Mouse (Mus musculus): ENCODE measurements at regions not wholly inside any gene's neighbourhood (a gene's known extent, or its start where the extent isn't known, plus 50 kb on each side); places are given as distances from the start of the nearest gene placed in this dataset.
A peak's percentile ranks its signal among the peaks of the same experiment; 100 is the strongest.

DNA sequence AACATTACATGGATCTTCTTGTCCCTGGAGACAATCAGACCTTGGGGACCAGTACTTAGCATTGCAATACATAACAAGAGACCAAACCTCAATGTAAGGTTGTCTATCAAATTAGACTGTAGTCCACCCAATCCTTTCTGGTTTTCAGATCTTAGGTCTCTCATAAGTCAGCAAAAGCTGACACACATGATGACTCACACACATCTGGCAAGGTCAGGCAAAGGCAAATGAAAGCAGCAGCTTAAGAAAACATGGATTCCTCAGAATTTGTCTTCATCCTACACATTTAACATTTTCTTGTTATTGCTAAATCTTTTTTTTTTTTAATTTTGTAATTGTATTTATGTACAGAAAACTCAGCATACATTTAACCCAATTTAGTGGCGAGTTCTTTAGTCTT is 52.0 kb downstream of the Gm11983 start:
- DNase-seq (ENCODE audit: extremely low spot score), result no peak

DNA sequence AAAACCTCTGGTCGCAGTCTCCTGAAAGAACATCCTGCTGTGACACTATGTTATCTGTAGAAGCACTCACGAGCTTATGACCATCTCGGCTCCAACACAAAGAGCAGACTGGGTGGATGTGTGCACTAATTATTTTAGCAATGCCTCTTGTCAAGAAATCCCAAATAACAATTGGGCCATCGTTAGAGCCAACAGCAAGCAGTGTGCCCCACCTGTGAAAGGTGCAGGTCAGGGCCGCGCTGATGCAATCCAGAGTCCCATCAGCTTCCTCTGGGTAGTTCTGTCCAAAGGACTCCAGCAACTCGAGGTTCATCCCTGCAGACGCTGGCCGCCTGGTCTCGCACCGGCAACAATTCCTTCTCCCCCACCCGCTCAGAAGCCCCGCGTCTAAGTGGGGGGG is 54.6 kb downstream of the Gm11983 start:
- no peak for DNase-seq (ENCODE audit: extremely low spot score)

DNA sequence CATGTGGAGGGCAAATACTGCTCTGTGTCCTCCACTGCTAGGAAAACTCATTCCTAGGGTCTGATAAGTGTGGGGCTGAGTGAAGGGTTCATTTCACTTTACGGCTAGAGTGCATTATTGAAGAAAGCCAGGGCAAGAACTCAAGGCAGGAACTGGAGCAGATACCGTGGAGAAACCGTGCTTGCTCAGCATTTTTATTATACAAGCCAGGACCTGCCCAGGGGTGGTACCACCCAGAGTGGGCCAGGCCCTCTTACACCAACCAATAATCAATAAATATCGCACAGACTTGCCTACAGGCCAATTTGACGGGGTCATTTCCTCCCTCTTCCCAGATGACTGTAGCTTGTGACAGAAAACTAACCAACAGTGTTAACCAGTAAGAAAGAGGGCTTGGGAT is 57.7 kb downstream of the Gm11983 start:
- no peak for DNase-seq (ENCODE audit: extremely low spot score)

DNA sequence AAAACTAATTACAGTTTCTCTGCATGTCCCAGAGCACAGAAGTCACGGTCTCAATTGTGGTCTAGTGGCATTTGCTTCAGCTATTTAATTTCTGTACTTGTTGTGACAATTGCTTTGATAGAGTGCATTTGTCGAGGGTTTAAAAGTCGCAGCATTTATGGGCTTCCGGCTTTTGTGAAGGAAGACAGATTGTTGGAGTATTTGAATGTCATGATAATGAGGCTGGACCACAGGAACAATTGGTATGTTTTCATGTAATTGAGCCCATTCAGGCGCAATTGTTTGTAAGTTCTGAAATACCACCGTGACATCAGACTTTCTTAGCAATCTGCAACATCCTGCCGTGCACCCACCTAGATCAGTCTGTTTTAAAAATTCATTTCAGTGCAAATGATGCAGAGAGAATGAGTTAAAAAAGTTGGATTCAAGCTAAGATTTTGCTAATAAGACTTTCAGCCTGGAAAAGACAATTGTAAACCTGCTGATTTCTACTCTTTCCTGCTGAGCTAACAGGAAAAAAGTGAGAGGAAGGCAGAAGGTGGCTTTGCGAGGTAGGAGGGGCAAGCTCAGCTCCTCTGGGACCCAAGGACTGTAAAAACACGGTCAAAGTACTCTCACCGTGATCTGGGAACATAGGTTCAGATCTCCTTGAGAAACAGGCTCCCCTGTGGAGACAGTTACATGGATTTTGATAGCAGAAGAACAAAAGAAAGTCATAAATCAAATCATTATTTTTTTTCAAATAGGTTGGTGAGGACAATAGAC is 58.7 kb downstream of the Gm11983 start:
- no peak for DNase-seq (ENCODE audit: extremely low spot score)

DNA sequence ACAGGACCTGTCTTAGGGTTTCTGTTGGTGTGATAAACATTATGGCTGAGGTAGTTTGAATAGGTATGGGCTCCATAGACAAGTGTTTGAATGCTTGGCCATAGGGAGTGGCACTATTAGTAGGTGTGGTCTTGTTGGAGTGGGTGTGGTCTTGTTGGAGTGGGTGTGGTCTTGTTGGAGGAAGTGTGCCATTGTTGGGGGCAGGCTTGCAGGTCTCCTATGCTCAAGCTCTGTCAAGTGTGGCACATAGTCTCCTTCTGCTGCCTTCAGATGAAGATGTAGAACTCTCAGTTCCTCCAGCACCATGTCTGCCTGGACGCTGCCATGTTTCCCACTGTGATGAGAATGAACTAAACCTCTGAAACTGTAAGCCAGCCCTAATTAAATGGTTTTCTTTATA is 59.9 kb downstream of the Gm11983 start:
- DNase-seq (ENCODE audit: extremely low spot score), result no peak

DNA sequence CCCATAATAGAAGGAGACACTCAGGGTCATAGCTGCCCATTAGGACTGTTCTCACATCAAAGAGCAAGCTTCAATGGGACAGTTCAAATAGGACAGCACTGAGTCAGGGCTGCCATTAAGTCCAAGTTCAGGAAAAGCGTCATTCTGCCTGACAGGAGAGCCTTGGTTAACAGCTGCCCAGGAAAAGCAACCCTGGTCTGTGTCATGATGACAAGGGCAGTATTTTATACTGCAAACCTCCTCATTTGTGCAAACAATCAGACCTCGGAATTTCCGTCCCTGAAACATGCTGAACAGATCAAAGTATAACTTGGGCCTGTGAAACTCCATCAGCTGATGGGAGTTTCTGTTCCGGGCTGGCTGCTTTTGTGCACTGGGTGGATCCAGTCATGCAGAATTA is 62.8 kb downstream of the Gm11983 start:
- no peak for DNase-seq (ENCODE audit: extremely low spot score)

DNA sequence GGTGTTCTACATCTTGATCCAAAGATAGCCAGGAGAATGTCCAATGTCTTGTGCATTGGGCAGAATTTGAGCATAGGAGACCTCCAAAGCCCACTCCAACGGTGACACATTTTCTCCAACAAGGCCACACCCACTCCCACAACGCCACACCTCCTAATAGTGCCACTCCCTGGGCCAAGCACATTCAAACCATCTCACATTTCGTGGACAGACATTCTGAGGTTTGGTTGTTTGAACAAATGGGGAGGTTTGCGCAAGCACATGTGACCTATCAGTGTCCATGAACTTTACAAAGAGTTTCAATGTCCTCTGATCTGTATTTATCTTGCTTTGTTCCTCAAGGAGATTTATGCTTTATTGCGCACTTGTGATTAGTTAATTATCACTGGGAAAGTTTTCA is 63.5 kb downstream of the Gm11983 start:
- DNase-seq (ENCODE audit: extremely low spot score), result no peak

DNA sequence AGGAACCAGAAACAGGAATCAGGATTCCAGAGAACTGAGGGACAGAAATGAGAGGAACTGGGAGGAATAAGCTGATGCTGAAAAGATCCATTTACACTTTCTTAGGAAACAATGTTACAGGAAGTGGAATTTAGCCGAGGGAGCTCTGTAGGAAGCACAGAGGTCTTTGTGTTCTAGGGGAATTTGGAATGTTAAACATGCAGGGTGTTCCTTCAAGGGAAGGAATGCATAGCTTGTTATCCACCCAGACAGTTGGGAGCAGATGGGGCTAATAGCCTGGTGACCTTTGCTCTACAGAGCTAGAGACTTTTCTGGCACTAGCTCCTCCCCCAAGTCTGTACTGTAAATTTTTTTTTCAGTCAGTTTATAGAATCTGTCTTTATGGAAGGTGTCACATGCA is 64.1 kb downstream of the Gm11983 start:
- DNase-seq (ENCODE audit: extremely low spot score), result no peak

DNA sequence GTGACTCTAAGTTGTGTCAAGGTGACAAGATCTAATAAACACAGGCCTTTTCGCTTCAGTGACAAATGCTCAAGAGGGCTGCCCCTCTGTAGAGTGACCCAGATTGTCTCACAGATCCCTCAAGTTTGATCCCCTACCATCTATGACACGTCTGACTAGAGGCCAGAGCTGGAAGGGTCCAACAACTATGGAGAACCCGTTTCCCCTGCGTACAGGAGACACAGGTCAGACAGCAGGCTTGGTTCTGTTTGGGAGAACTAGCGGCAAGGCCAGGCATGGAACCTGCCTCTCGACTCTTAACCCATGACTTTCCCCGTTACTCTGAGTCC is 68.1 kb downstream of the Gm11983 start:
- DNase-seq (ENCODE audit: extremely low spot score), result no peak

DNA sequence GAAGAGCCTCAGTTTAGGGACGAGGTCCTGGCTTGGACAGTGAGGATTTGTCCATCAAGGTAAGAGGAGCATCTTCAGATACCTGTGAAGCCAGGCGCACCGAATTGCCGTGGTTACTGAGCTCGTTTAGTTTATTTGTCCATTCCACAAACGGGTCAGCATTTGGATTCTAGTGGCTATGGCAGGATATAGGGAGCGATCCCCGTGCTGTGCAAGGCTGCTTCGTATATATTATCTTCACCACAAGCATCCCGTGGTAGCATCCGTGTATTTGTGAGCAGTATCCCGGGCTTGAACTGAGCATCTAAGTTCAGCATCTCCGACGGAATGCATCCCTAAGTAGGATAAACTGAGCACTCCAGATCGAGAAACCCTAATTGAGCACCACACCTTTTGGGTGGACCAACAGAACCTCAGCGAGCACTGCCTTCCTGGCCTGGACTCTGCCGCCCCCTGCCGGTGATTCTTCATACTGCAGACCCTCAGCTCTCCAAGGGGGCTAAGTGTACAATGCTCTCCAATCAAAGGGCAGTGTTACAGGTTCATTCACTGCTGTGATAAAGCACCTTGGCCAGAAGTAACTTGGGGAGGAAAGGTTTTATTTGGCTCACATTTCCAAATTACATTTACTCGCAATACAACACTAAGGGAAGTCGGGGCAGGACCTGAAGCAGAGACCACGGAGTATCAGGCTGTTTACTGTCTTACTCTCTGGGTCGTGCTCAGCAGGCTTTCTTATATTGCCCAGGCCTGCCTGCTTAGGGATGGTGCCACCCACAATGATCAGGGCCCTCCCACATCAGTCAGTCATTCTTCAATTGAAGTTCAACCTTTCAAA is 68.6 kb downstream of the Gm11983 start:
- DNase-seq (ENCODE audit: extremely low spot score), result peak; percentile 79

DNA sequence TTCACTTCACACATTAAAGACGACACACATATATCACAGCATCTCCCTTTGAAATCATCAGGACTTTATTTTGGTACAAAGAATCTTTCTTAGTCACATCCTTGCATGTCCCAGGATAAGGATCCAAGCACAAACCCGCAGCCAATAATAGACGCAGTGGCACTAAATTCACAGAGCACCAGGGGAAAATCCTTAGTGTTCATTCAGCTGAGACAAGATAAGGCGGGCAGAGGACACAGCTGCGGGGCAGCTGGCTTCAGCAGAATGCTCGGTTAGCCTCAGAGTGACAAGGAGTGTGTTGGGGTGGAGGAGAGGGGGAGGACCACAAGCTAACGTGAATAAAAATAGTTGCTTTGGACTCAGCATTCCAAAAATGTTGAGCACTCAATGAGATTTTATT is 70.7 kb downstream of the Gm11983 start:
- no peak for DNase-seq (ENCODE audit: extremely low spot score)

DNA sequence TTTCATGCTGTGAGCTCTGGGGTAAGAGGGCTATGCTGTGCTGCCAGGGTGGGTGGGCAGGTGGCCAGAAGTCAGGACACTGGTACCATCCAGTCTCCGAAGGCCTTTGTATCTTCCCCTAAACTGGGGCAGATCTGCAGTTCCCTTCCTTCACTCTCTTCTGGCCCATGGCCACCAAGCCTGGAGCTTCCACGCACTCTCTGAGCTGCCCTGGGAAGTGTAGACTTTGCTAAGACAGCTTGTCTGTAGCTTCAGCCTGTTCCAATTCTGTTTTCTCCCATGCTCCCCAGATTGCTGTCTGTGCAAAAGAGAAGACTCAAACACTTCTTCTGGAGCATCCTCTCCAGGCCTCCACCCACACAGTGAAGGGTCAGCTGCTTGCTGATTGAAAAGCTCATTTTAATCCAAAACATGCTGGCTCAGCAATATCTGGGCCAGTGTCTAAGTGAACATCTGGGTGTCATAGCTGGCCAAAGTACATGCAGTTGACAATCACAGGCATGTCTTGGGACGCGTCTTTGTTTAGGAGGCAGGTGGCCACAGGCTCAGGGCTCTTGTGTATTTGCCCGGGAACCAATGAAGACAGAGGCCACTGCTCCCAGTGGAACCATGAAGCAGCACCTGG is 72.0 kb downstream of the Gm11983 start:
- no peak for DNase-seq (ENCODE audit: extremely low spot score)

DNA sequence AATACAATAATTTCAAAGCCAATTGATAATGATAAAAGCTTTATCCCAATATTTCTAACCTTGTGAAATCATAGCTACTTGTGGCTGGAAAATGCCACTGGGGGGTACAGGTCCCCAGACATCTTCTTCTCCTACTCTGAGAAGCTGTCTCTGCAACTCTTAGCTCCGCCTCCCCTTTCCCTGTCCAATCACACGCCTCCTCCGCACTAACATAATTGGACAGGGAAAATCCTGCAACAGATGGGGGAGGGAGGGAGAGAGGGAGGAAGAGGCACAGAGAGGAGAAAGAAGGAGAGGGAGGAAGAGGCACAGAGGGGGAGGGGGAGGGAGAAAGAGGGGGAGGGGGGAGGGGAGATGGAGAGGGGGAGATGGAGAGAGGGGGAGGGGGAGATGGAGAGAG is 73.3 kb downstream of the Gm11983 start:
- no peak for DNase-seq (ENCODE audit: extremely low spot score)

DNA sequence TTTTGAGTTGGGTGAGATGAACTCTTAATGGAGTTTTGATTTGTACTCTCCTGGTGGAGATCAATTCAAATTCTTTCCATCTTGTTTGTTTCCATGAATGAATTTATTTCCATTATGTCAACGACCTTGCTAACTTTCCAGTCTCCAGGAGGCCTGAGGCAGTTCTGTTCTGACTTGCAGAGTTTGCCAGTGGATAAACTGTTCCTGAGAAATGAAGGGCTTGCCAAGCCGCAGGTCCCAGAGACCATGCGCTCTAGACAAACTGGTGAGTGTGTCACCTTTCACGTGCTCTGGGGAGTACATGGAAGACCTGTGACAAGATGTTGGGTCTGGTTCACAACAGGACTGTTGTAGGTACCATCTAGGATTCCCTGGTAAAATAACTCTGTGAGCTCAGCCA is 74.5 kb downstream of the Gm11983 start:
- no peak for DNase-seq (ENCODE audit: extremely low spot score)

DNA sequence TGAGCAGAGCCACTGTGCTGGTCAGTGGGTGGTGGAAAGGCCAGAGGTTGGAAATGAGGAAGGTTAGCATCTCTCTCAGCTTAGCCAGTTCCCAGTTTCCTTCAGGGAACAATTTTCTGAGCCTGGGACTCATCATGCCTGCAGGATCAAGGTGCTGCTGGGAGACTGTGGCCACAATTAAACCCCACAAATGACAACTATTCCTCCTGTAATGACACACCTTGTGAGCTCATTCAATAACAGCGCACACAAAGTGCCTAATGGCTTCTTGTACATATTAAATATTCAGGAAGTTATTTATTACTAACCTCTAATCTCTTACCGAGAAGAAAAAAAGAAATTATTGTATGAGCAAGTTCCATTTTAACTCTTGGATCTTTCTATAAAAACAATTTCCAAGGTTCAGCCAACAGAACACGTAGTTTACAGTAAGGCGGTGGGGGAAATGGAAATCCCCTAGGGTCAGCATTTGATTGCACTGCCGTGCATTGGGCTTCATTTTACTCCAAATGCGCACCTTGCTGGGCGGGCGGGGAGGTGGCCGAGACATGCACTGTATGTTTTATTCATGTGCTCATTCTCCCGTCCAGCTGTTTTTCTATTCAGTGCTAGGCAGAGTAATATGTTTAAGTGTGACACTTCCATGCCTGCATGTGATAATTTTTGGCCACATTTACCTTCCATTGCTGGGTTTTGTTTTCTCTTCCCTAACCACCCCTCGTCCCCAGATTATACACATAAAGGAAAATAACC is 75.4 kb downstream of the Gm11983 start:
- DNase-seq (ENCODE audit: extremely low spot score), result no peak

DNA sequence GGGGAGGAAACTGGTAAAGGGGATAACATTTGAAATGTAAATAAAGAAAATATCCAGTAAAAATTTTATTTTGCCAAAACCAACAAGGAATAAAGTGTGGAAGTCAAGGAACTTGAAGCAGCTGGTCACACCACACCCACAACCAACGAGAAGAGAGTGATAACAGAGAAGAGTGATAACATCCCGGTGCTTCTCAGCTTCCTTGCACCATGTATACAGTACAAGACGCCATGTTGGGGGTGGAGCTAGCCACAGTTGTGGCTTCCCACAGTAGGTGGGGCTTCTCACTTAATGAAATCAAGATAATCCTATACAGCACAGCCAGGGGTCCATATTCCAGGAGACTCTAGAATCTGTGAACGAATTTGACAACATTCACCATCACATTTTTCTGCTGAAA is 77.9 kb downstream of the Gm11983 start:
- no peak for DNase-seq (ENCODE audit: extremely low spot score)

DNA sequence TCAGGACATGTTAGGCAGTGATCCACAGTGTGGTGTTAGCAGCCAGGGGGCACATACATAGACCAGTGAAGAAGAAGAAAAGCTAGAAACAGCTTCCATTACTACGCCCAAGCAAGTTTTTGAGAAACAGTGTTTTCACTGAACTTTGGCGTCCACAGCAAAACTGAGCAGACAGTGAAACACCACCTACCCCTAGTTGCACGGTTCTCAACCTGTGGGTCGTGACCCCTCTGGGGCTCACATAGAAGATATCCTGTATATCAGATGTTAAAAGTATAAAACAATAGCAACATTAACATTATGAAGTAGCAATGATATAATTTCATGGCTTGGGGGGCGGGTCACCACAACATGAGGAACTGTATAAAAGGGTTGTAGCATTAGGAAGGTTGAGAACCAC is 81.1 kb downstream of the Ramp3 start:
- DNase-seq (ENCODE audit: extremely low spot score), result no peak

DNA sequence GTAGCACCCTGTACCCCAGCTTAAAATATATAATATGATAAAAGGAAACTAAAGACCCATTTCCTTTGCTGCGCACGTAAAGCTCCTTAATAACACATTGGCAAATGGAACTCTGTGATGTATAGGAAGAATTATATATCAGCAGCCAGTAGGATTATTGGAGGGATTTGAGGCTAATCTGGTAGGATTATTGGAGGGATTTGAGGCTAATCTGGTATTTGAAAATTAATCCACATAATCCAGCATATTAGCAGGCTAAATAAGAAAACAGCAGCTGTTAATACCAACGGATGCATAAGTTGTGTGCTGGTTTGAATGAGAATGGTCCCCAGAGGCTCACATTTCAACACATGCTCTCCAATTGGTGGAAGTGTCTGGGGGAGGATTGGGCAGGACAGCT is 80.3 kb downstream of the Ramp3 start:
- no peak for DNase-seq (ENCODE audit: extremely low spot score)

DNA sequence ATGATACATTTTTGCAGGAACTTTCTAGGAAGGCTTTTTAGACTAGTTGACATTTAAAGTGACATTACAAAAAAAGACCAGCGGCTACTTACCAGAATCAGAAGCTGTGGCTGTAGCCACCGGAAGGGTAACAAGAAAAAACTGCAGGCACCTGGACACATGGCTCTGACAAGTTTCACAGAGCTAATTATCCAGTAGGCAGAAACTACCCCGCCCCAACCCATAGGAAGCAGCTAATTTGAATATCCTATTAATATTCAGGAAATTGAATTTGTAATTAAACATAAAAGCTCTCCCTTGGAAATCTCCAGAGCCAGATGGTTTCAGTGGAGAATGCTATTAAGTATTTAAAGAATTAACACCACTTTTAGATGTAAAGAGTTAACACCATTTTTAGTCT is 79.8 kb downstream of the Ramp3 start:
- DNase-seq (ENCODE audit: extremely low spot score), result no peak

DNA sequence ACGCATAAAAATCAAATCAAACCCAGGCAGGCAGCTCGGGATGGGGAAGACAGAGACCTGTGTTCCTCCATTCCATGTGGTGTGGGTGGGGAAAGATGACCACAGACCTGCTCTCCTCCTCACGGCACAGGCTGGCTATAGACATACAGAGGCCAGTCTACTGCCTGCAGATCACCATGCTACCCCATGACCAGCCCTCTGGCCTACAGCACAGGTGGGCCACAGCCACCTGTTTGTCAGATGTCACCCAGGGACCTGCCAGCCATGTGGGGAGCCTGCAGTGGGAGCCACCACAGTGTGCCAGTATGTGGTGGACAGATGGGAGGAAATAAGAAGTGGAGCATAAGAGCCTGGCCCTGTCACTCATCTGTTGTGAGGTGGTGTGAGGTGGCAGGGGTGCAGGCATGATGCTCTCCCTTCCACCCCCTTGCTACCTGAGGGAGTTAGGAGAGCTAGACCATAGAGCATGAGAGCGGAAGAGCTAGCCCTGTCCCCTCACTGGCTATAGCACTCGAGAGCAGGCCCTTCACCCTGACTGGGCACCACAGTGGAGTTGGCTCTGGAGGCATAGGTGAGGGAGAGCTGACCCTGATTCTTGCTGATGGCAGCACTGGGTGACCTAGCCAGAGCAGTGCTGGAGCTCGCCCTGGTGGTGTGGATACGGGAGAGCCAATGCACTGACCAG is 76.6 kb downstream of the Ramp3 start:
- DNase-seq (ENCODE audit: extremely low spot score), result no peak

DNA sequence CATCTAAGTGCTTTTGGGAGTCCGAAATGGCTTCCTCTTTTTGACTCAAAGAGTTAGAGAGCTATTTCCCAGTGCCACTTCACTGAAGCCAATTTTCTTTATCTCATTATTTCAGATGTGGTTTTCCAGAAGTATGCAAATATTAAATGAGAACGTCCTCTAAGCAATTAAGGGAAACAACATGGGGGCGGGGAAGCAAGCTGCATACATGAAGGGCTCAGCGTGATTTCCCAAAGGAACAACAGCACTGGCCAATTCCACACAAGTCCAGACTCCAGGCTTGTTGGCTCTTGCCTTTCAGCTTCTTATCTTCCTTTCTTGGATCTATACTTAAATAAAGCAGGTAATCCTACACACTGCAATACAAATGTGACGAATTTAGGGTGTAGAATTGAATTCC is 73.2 kb downstream of the Ramp3 start:
- DNase-seq (ENCODE audit: extremely low spot score), result no peak

Measured in embryo, embryonic 9.5 days (tissue).